Mouse (Mus musculus): ENCODE results near the gene Sesn2.
A peak's percentile ranks its signal among the peaks of the same experiment; 100 is the strongest.
"Not testable (repeated sequence)": the region's sequence is repeated elsewhere in the genome, so short reads cannot be mapped to it uniquely, and the experiment has no call there.

Gene Sesn2

GRCm38 (mm10) chr4:132510352-132510798, at the start of gene Sesn2:
Sesn2 (minus strand) TSS chr4:132510501.
- DNase-seq (ENCODE audit: low read depth) = peak; percentile 98

GRCm38 (mm10) chr4:132555550-132555949, 45.2 kb upstream of the Sesn2 start:
- DNase-seq (ENCODE audit: low read depth) = not testable (repeated sequence)

- DNase-seq (ENCODE audit: low read depth) = no peak
Measured at GRCm38 (mm10) chr4:132554653-132555052, 44.4 kb upstream of the Sesn2 start.

- no peak for DNase-seq (ENCODE audit: low read depth)
Measured at GRCm38 (mm10) chr4:132554221-132554620, 43.9 kb upstream of the Sesn2 start.

- DNase-seq (ENCODE audit: low read depth) = peak; percentile 81
Measured at GRCm38 (mm10) chr4:132545851-132546250, 35.5 kb upstream of the Sesn2 start.

GRCm38 (mm10) chr4:132542724-132543123, 32.4 kb upstream of the Sesn2 start:
- DNase-seq (ENCODE audit: low read depth) = peak; percentile 72

- DNase-seq (ENCODE audit: low read depth) = no peak
Measured at GRCm38 (mm10) chr4:132541413-132541812, 31.1 kb upstream of the Sesn2 start.

- no peak for DNase-seq (ENCODE audit: low read depth)
Measured at GRCm38 (mm10) chr4:132539481-132539880, 29.2 kb upstream of the Sesn2 start.

- DNase-seq (ENCODE audit: low read depth) = peak; percentile 95
Measured at GRCm38 (mm10) chr4:132535406-132536121, 25.3 kb upstream of the Sesn2 start, which contains the start of gene Dnajc8. Dnajc8 (plus strand) TSS chr4:132535550.

GRCm38 (mm10) chr4:132532981-132533916, 22.9 kb upstream of the Sesn2 start, which contains the start of gene Atpif1:
Atpif1 (minus strand) TSS chr4:132533659.
- DNase-seq (ENCODE audit: low read depth) = peak; percentile 96

GRCm38 (mm10) chr4:132532496-132532895, 22.2 kb upstream of the Sesn2 start:
- DNase-seq (ENCODE audit: low read depth) = peak; percentile 45

GRCm38 (mm10) chr4:132530033-132530804, 19.9 kb upstream of the Sesn2 start:
- no peak for DNase-seq (ENCODE audit: low read depth)

- no peak for DNase-seq (ENCODE audit: low read depth)
Measured at GRCm38 (mm10) chr4:132529344-132529743, 19.0 kb upstream of the Sesn2 start.

GRCm38 (mm10) chr4:132527917-132528522, 17.7 kb upstream of the Sesn2 start:
- no peak for DNase-seq (ENCODE audit: low read depth)

- no peak for DNase-seq (ENCODE audit: low read depth)
Measured at GRCm38 (mm10) chr4:132526678-132527077, 16.4 kb upstream of the Sesn2 start.

GRCm38 (mm10) chr4:132524808-132525207, 14.5 kb upstream of the Sesn2 start:
- DNase-seq (ENCODE audit: low read depth) = peak; percentile 32

- peak; percentile 40 for DNase-seq (ENCODE audit: low read depth)
Measured at GRCm38 (mm10) chr4:132524321-132524741, 14.0 kb upstream of the Sesn2 start.

- DNase-seq (ENCODE audit: low read depth) = no peak
Measured at GRCm38 (mm10) chr4:132519188-132519587, 8.9 kb upstream of the Sesn2 start.

- DNase-seq (ENCODE audit: low read depth) = no peak
Measured at GRCm38 (mm10) chr4:132518066-132518465, 7.8 kb upstream of the Sesn2 start.

- peak; percentile 98 for DNase-seq (ENCODE audit: low read depth)
Measured at GRCm38 (mm10) chr4:132515369-132516155, 5.3 kb upstream of the Sesn2 start.

Measured in NIH3T3 (cell line).